Mouse (Mus musculus) embryonic fibroblast, embryonic 13.5 days (primary cell): ENCODE data around the gene 2310030G06Rik. TPM values are rescaled to one million over a fixed set of nuclear protein-coding genes. Genes with fewer than 3 reads are reported as not detected.

ENCODE experiments used
- H3K27ac ChIP-seq: 2 replicates; pipeline ENCODE4 v1.5.1; 2012; ENCODE audit warnings: low read length, control low read depth, inconsistent platforms; ENCODE audit not compliant: insufficient read depth
- H3K4me1 ChIP-seq: 2 replicates; pipeline ENCODE4 v1.6.1; 2011; ENCODE audit warnings: low read length; ENCODE audit not compliant: control insufficient read depth, insufficient read depth
- H3K4me3 ChIP-seq: 2 replicates; pipeline ENCODE4 v1.5.1; 2011; ENCODE audit warnings: mild to moderate bottlenecking, control low read depth, low read length; ENCODE audit not compliant: insufficient read depth
- CTCF ChIP-seq: IDR thresholded peaks from 2 replicates; pipeline ENCODE4 v1.5.1; 2011; ENCODE audit warnings: mild to moderate bottlenecking, control low read depth, low read length, moderate library complexity, borderline replicate concordance; ENCODE audit not compliant: insufficient read depth
- POLR2A ChIP-seq: IDR thresholded peaks from 2 replicates; pipeline ENCODE4 v1.6.1; 2011; ENCODE audit warnings: low read depth, mild to moderate bottlenecking, control low read depth, low read length, moderate library complexity
- polyA plus RNA-seq: library from polyadenylated mRNA; stranded (reverse); fragments of >200 nt; gene quantifications from 2 replicates; pipeline ENCODE4 v1.2.4, GENCODE M21; 2011; ENCODE audit warnings: low read depth; ENCODE audit not compliant: missing spikeins, insufficient read length

The 2310030G06Rik gene
- polyA plus RNA-seq, 1 experiment: 1.8 TPM

- no peak for TF ChIP-seq CTCF
- peak; percentile 27; the same call in 1 of the 2 replicates for TF ChIP-seq POLR2A
- Histone ChIP-seq H3K4me3 (peak overlapping the region; percentile 46), H3K27ac (peak overlapping the region; percentile 7; the same call in 1 of the 2 replicates), H3K4me1 (no peaks in the 10 kb centered on the region)
Observed at GRCm38 (mm10) chr9:50727171-50727924, 19.0 kb downstream of the 2310030G06Rik start.

- TF ChIP-seq POLR2A (no peak), CTCF (no peak)
- Histone ChIP-seq H3K27ac (0 out of 2 replicates have a peak overlapping the region, but pooled peaks have one; percentile 7), H3K4me3 (no peak overlapping the region), H3K4me1 (no peaks in the 10 kb centered on the region)
Observed at GRCm38 (mm10) chr9:50725921-50726590, 20.3 kb downstream of the 2310030G06Rik start.

GRCm38 (mm10) chr9:50724661-50725330 lies 21.5 kb downstream of the 2310030G06Rik start:
- Histone ChIP-seq H3K27ac (no peak overlapping the region), H3K4me3 (no peak overlapping the region), H3K4me1 (no peaks in the 10 kb centered on the region)
- TF ChIP-seq CTCF (no peak), POLR2A (no peak)

- Histone ChIP-seq H3K4me3 (no peak overlapping the region), H3K27ac (no peak overlapping the region), H3K4me1 (no peaks in the 10 kb centered on the region)
- TF ChIP-seq POLR2A: no peak
- TF ChIP-seq CTCF: no peak
Observed at GRCm38 (mm10) chr9:50724147-50724546, 22.2 kb downstream of the 2310030G06Rik start.

- Histone ChIP-seq H3K27ac (no peak overlapping the region), H3K4me3 (no peak overlapping the region), H3K4me1 (no peaks in the 10 kb centered on the region)
- TF ChIP-seq CTCF (no peak), POLR2A (no peak)
Observed at GRCm38 (mm10) chr9:50723406-50723805, 22.9 kb downstream of the 2310030G06Rik start.

- TF ChIP-seq CTCF (no peak), POLR2A (no peak)
- Histone ChIP-seq H3K4me3 (no peak overlapping the region), H3K4me1 (no peaks in the 10 kb centered on the region), H3K27ac (no peak overlapping the region)
Observed at GRCm38 (mm10) chr9:50722451-50722911, 23.9 kb downstream of the 2310030G06Rik start.

- Histone ChIP-seq H3K4me3 (no peak overlapping the region), H3K27ac (no peak overlapping the region), H3K4me1 (no peaks in the 10 kb centered on the region)
- no peak for TF ChIP-seq POLR2A
- no peak for TF ChIP-seq CTCF
Observed at GRCm38 (mm10) chr9:50721061-50721460, 25.3 kb downstream of the 2310030G06Rik start.

- TF ChIP-seq POLR2A: no peak
- TF ChIP-seq CTCF: no peak
- no peaks in the 10 kb centered on the region for H3K4me1 ChIP-seq
- no peak overlapping the region for H3K4me3 ChIP-seq
- no peak overlapping the region for H3K27ac ChIP-seq
Observed at GRCm38 (mm10) chr9:50718878-50719277, 27.5 kb downstream of the 2310030G06Rik start.

- Histone ChIP-seq H3K4me1 (no peaks in the 10 kb centered on the region), H3K27ac (no peak overlapping the region)
- TF ChIP-seq CTCF (no peak), POLR2A (no peak)
Observed at GRCm38 (mm10) chr9:50714188-50714587, 32.1 kb downstream of the 2310030G06Rik start.

More at GRCm38 (mm10) chr9:50714188-50714587, 32.1 kb downstream of the 2310030G06Rik start:
- no peak overlapping the region for H3K4me3 ChIP-seq
